Mouse (Mus musculus): ENCODE measurements at regions not wholly inside any gene's neighbourhood (a gene's known extent, or its start where the extent isn't known, plus 50 kb on each side); places are given as distances from the start of the nearest gene placed in this dataset.

DNA sequence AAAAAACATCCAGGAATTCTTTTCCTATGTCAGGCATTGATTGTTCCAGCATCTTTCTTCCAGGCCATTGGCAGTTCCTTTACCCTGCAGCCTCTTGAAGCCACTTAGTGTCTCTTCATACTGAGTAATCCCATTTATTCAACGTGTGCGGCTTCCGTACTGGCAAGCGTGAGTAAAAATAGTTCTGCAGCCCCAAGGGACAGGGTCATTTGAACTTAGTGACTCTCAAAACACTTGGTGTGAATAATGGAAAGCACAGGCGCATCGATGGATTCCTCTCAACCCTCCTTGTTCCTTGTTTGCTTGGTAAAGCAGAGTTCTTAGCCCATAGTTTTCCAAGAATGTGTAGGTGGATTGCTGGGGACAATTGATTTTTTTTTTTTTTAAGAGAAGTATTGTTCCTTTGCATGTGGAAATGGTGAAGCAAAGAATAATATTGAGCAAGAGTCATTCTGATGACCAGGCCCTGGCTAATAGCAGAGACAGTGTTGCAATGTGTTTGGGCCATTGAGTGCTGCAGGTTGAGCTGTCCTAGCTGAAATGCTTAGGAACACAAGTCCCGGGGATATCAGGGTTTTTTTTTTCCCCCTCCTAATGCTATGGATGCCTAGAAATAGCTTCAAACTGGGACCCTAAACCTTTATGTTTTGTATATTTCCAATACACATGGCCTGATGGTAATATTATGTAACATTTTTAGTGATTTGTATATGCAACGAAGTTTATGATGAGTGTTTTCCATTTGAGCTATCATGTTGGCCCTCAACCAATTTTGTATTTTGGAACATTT, 1294.1 kb upstream of the A1bg start:
- H3K36me3 ChIP-seq (ENCODE audit: insufficient read depth, low read length) = no peaks in the 10 kb centered on the region
- H3K27me3 ChIP-seq (ENCODE audit: insufficient read depth, low read length) = no peaks in the 10 kb centered on the region
- TF ChIP-seq CTCF (IDR thresholded peaks at IDR 0.05; ENCODE audit: low read depth) = no peak
- no peak overlapping the region for H3K9ac ChIP-seq (ENCODE audit: low read depth, low read length)
- no peaks in the 10 kb centered on the region for H3K4me1 ChIP-seq (replicated peaks; ENCODE audit: insufficient read depth, low read length)
- ATAC-seq (replicated peaks; ENCODE audit: low FRiP score, low read depth) = no peak
- H3K27ac ChIP-seq = no peak overlapping the region
- 59% methylated on average over 8 of the region's 8 CpGs for WGBS
- H3K4me3 ChIP-seq (replicated peaks; ENCODE audit: low read depth, low read length) = no peak overlapping the region
- DNase-seq (ENCODE audit: low spot score) = no peak
- H3K4me2 ChIP-seq (ENCODE audit: low read length) = no peak overlapping the region
- H3K9me3 ChIP-seq (replicated peaks; ENCODE audit: low read length) = no peaks in the 10 kb centered on the region

DNA sequence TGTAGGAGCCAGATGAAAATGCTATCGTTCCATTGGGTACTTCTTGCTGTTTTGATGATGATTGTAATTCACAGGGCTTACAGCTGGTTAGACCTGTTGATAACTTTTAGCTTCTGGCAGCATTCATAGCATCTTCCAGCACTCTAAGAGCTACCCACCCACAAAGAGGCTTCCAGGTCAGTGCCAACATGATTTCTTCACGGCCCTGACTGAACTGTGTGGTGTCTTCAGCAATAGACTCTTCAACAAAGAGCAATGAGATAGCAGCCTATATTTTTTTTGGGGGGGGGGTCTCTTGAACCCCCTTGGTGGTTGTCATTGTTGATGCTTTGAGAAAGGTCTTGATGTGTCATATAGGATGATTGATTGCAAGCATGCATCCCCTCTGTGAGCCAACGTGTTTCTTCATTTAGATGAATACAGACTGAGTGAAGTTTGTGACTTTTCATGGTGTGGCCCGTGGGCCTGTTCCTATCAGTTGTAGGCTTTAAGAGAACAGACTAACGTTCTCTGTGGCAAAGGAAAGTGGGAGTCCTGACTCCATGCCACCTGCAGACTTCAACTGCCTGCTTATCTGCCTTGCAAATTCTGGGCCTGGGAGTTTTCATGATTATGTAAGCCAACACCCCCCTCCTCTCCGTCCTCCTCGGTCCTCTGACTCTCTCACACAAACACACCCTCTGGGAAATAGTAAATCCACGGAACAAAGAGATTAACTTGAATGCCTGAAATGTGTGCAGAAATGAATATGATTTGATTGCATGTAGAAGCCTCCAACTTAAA, 1293.0 kb upstream of the A1bg start:
- H3K9ac ChIP-seq (ENCODE audit: low read depth, low read length) = no peak overlapping the region
- H3K4me2 ChIP-seq (ENCODE audit: low read length) = no peak overlapping the region
- DNase-seq (ENCODE audit: low spot score) (no peak), ATAC-seq (replicated peaks; ENCODE audit: low FRiP score, low read depth) (no peak)
- WGBS = 54% methylated on average over 8 of the region's 8 CpGs
- no peak for TF ChIP-seq CTCF (IDR thresholded peaks at IDR 0.05; ENCODE audit: low read depth)
- no peak overlapping the region for H3K27ac ChIP-seq
- H3K27me3 ChIP-seq (ENCODE audit: insufficient read depth, low read length) = no peaks in the 10 kb centered on the region
- no peaks in the 10 kb centered on the region for H3K4me1 ChIP-seq (replicated peaks; ENCODE audit: insufficient read depth, low read length)
- H3K9me3 ChIP-seq (replicated peaks; ENCODE audit: low read length) = no peaks in the 10 kb centered on the region
- no peak overlapping the region for H3K4me3 ChIP-seq (replicated peaks; ENCODE audit: low read depth, low read length)
- no peaks in the 10 kb centered on the region for H3K36me3 ChIP-seq (ENCODE audit: insufficient read depth, low read length)

DNA sequence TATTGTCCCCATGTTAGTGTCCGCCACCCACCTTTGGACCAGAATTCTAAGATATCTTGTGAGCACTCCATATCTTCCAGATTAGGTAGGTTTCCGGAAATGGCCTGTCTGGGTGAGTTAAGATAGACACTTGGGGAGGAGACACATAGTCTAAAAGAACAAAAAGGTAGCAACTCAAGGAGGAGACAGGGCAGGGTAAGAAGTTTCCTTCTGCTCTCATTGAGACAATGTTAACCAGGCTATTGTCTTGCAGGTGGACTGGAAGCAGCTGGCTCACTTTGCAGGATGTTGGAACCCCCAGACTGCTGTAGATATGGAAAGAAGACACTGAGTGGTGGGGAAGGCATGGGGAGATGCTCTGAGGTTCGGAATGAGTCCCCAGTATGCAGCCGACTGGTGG, 1291.5 kb upstream of the A1bg start:
- Histone ChIP-seq H3K36me3 (ENCODE audit: insufficient read depth, low read length) (no peaks in the 10 kb centered on the region), H3K9ac (ENCODE audit: low read depth, low read length) (no peak overlapping the region), H3K4me3 (replicated peaks; ENCODE audit: low read depth, low read length) (no peak overlapping the region), H3K4me2 (ENCODE audit: low read length) (no peak overlapping the region), H3K27me3 (ENCODE audit: insufficient read depth, low read length) (no peaks in the 10 kb centered on the region), H3K4me1 (replicated peaks; ENCODE audit: insufficient read depth, low read length) (no peaks in the 10 kb centered on the region), H3K9me3 (replicated peaks; ENCODE audit: low read length) (no peaks in the 10 kb centered on the region), H3K27ac (no peak overlapping the region)
- no peak for TF ChIP-seq CTCF (IDR thresholded peaks at IDR 0.05; ENCODE audit: low read depth)
- WGBS = 94% methylated on average over 4 of the region's 4 CpGs
- DNase-seq (ENCODE audit: low spot score) = no peak
- no peak for ATAC-seq (replicated peaks; ENCODE audit: low FRiP score, low read depth)

DNA sequence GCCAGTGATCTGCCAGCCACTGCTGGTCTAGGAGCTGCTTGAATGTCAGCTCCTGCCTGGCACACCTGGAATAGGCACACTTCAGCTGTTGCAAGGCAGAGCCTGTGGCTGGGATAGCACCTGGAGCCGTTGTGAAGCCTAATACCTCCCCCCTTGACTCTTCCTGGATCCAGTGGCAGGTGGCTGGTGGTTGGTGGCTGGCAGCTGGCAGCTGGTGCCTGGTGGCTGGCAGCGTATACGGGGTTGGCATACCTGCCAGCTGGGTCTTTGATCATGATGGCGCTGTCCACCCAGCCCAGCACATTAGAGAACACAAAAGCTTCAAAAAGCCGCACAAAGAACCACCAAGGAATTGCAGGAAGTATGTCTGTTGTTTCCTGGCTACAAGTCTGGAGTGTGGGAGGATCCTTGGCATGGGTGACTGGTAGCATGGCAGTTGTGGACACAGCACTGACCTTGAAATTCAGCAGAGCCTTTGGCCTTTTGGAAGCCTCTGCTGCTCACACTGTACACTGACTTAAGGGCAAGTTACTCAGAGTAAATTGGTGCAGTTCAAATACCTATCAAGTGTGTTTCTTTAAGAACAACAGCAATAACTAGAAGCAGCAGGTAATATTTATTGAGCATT, 1289.6 kb upstream of the A1bg start:
- no peaks in the 10 kb centered on the region for H3K4me1 ChIP-seq (replicated peaks; ENCODE audit: insufficient read depth, low read length)
- no peak overlapping the region for H3K9ac ChIP-seq (ENCODE audit: low read depth, low read length)
- no peaks in the 10 kb centered on the region for H3K27me3 ChIP-seq (ENCODE audit: insufficient read depth, low read length)
- no peak for TF ChIP-seq CTCF (IDR thresholded peaks at IDR 0.05; ENCODE audit: low read depth)
- no peaks in the 10 kb centered on the region for H3K9me3 ChIP-seq (replicated peaks; ENCODE audit: low read length)
- WGBS = 74% methylated on average over 5 of the region's 5 CpGs
- H3K36me3 ChIP-seq (ENCODE audit: insufficient read depth, low read length) = no peaks in the 10 kb centered on the region
- no peak overlapping the region for H3K27ac ChIP-seq
- ATAC-seq (replicated peaks; ENCODE audit: low FRiP score, low read depth) (no peak), DNase-seq (ENCODE audit: low spot score) (peak; percentile 12)
- H3K4me2 ChIP-seq (ENCODE audit: low read length) = no peak overlapping the region
- H3K4me3 ChIP-seq (replicated peaks; ENCODE audit: low read depth, low read length) = no peak overlapping the region

DNA sequence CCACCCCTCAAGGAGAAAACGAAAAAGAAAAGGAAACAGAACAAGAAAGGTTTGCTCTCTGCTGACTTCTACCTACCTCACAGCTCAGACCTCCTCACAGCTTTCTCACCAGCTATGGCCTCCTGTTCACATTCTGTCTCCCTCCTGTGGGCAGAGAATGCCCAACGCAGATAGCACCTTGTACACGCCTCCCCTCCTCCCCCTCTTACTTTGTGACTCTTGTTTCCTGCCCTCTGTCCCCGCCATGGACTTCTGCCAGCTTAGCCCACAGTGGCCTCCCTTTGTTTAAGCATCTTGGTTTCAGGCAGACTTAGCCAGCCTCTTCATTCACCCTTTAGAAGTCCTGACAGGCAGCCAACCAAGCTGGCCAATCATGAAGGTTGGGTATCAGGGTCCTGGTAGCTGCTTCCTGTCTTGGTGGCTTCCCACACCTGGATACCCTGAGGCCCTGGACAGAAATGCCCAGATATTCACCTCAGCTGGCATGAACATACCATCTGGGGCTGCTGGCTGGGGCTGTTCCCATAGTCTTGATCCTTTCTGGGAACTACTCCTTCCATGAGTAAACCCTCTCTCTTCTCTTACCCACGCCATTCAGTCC, 1287.2 kb upstream of the A1bg start:
- TF ChIP-seq CTCF (IDR thresholded peaks at IDR 0.05; ENCODE audit: low read depth) = peak; percentile 55
- no peak for ATAC-seq (replicated peaks; ENCODE audit: low FRiP score, low read depth)
- no peak overlapping the region for H3K9ac ChIP-seq (ENCODE audit: low read depth, low read length)
- no peaks in the 10 kb centered on the region for H3K4me1 ChIP-seq (replicated peaks; ENCODE audit: insufficient read depth, low read length)
- no peak overlapping the region for H3K4me2 ChIP-seq (ENCODE audit: low read length)
- no peak overlapping the region for H3K27ac ChIP-seq
- H3K36me3 ChIP-seq (ENCODE audit: insufficient read depth, low read length) = no peaks in the 10 kb centered on the region
- H3K4me3 ChIP-seq (replicated peaks; ENCODE audit: low read depth, low read length) = no peak overlapping the region
- H3K27me3 ChIP-seq (ENCODE audit: insufficient read depth, low read length) = no peaks in the 10 kb centered on the region
- no peaks in the 10 kb centered on the region for H3K9me3 ChIP-seq (replicated peaks; ENCODE audit: low read length)
- WGBS = 64% methylated on average over 5 of the region's 5 CpGs
- DNase-seq (ENCODE audit: low spot score) = peak; percentile 42

DNA sequence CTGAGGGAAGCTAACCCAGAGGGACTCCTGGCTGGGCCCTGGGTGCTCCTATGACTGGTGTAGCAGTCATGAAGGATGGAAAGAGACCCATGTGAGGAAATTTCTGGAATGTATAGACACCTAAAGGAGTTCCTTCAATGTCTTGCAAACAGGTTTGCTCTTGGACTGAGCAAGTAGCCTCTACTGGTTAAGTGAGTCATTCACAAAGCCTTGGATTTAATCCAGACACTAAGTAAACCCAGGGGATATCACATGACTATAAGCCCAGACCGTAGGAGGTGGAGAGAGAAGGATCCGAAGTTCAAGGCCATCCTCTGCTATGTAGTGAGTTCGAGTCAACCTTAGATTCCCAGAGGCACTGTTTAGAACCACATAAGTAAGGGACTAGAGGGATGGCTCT, 1286.5 kb upstream of the A1bg start:
- H3K9me3 ChIP-seq (replicated peaks; ENCODE audit: low read length) = no peaks in the 10 kb centered on the region
- H3K36me3 ChIP-seq (ENCODE audit: insufficient read depth, low read length) = no peaks in the 10 kb centered on the region
- no peak overlapping the region for H3K27ac ChIP-seq
- no peaks in the 10 kb centered on the region for H3K4me1 ChIP-seq (replicated peaks; ENCODE audit: insufficient read depth, low read length)
- no peak overlapping the region for H3K4me3 ChIP-seq (replicated peaks; ENCODE audit: low read depth, low read length)
- no peak overlapping the region for H3K4me2 ChIP-seq (ENCODE audit: low read length)
- TF ChIP-seq CTCF (IDR thresholded peaks at IDR 0.05; ENCODE audit: low read depth) = no peak
- H3K9ac ChIP-seq (ENCODE audit: low read depth, low read length) = no peak overlapping the region
- H3K27me3 ChIP-seq (ENCODE audit: insufficient read depth, low read length) = no peaks in the 10 kb centered on the region
- no peak for DNase-seq (ENCODE audit: low spot score)
- no peak for ATAC-seq (replicated peaks; ENCODE audit: low FRiP score, low read depth)
- 86% methylated on average over 3 of the region's 3 CpGs for whole genome bisulfite sequencing
